Mouse (Mus musculus) CH12.LX (cell line): ENCODE results near the gene Adipor2.

Experiments
- POLR2A ChIP-seq: IDR thresholded peaks from 2 replicates; pipeline ENCODE4 v1.6.1; 2011; ENCODE audit warnings: low read depth, mild to moderate bottlenecking, improper control_type of control experiment, low read length
- POLR2AphosphoS2 ChIP-seq: IDR thresholded peaks from 2 replicates; pipeline ENCODE4 v1.6.1; 2011; ENCODE audit warnings: low read depth, low read length, improper control_type of control experiment
- RCOR1 ChIP-seq: conservative IDR thresholded peaks from 2 replicates; pipeline ENCODE4 v1.6.1; 2012; ENCODE audit warnings: low read depth, mild to moderate bottlenecking, inconsistent platforms, low read length, improper control_type of control experiment

DNA sequence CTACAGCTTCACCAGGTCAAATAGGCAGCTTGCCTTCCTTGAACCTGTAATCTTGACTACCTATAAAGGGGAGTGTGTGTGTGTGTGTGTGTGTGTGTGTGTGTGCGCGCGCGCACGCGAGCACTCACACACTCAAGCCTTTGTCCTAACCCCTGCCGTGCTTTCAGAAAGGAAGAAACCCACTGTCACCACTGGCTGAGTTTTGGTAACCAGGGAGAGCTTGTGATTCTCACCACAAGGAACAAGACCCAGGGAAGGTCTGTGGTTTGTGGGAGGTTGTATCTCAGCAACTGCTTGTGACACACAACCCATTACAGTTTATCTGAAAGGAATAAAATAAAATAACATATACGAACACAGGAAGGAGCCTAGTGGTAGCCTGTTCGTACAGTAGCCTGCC is 8.9 kb downstream of the Adipor2 start:
- TF ChIP-seq RCOR1, result no peak
- TF ChIP-seq POLR2A, result no peak
- TF ChIP-seq POLR2AphosphoS2, result no peak
